ENCODE assay signal across 8 mouse cellular contexts in the genomic region with DNA sequence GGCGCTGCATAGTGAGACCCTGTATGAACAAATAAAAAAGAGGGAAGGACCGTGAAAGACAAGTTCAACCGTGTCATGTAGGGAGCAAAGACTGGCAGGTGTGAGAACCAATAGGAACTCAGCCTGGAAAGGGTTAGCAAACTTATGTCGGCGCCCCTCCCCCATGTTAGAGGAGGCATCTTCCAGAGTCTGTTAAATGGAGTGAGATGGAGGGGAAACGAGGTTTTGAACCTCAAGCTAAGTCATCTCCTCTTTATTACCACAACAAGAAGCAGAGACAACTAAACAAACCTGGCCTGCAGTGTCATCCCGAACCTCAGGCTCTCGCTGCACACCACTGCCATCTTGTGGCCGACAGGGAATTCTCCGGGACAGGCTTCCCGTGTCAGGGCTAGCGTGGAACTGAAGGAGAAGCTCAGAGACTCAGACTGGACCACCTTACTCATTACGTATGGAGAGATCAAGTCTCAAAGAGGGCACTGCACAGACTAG. TPM values are rescaled to one million over a fixed set of nuclear protein-coding genes. Genes with fewer than 3 reads are reported as not detected.
A peak's percentile ranks its signal among the peaks of the same experiment; 100 is the strongest.
DNase-seq lines count a peak whose midpoint lies in the region; ATAC-seq lines count a peak whose summit lies in the region.

No protein-coding gene starts in this region.

- H3K27ac ChIP-seq in limb, embryonic 10.5 days, result no peak overlapping the region
- H3K27ac ChIP-seq in midbrain, embryonic 14.5 days (replicated peaks; ENCODE audit: low read depth, low read length), result no peak overlapping the region

- peak overlapping the region; percentile 29 for H3K4me3 ChIP-seq in limb, embryonic 10.5 days
- 0 out of 2 replicates have a peak overlapping the region, but pooled peaks have one; percentile 17 for H3K4me3 ChIP-seq in midbrain, embryonic 14.5 days (replicated peaks; ENCODE audit: low read depth, low read length)

- peaks cover 10% of the 10 kb centered on the region; the same call in 1 of the 2 replicates for H3K4me1 ChIP-seq in limb, embryonic 10.5 days
- H3K4me1 ChIP-seq in midbrain, embryonic 14.5 days (ENCODE audit: control insufficient read depth, insufficient read depth, low read length), result 0 out of 2 replicates have a peak, but pooled peaks cover 3% of the 10 kb centered on the region

- no peaks in the 10 kb centered on the region for H3K36me3 ChIP-seq in limb, embryonic 10.5 days
- H3K36me3 ChIP-seq in midbrain, embryonic 14.5 days (ENCODE audit: control insufficient read depth, insufficient read depth, low read length), result no peaks in the 10 kb centered on the region

- peak; percentile 43; the same call in 1 of the 2 replicates for ATAC-seq in midbrain, embryonic 14.5 days (ENCODE audit: low FRiP score, low TSS enrichment)

- 3% methylated on average over 13 of the region's 13 CpGs for WGBS in limb, embryonic 10.5 days
- WGBS in midbrain, embryonic 14.5 days, result 4% methylated on average over 13 of the region's 13 CpGs

- peaks cover 5% of the 10 kb centered on the region; the same call in 1 of the 2 replicates for H3K27me3 ChIP-seq in limb, embryonic 10.5 days (ENCODE audit: low read depth, poor library complexity, severe bottlenecking)
- H3K27me3 ChIP-seq in midbrain, embryonic 14.5 days (ENCODE audit: control insufficient read depth, insufficient read depth, low read length), result no peaks in the 10 kb centered on the region

- no peak overlapping the region for H3K9ac ChIP-seq in midbrain, embryonic 14.5 days (replicated peaks; ENCODE audit: low read length)

- H3K9me3 ChIP-seq in limb, embryonic 10.5 days (replicated peaks), result no peaks in the 10 kb centered on the region
- H3K9me3 ChIP-seq in midbrain, embryonic 14.5 days (ENCODE audit: control insufficient read depth, low read length), result no peaks in the 10 kb centered on the region

- H3K4me2 ChIP-seq in midbrain, embryonic 14.5 days (ENCODE audit: low read length), result peak overlapping the region; percentile 36

- DNase-seq in urinary bladder, postnatal 14 days (ENCODE audit: low spot score), result peak; percentile 87
- DNase-seq in urinary bladder, adult 2 months (ENCODE audit: low spot score), result no peak
- DNase-seq in embryo, embryonic 9.5 days (ENCODE audit: extremely low spot score), result peak; percentile 81
- peak; percentile 97 for DNase-seq in heart, adult 11 months
- DNase-seq in kidney, adult 11 months, result peak; percentile 65
- peak; percentile 91 for DNase-seq in limb, embryonic 10.5 days (ENCODE audit: low spot score)
- DNase-seq in midbrain, embryonic 14.5 days, result peak; percentile 93
- peak; percentile 35 to 67 for DNase-seq in spleen, adult 18-20 months

RNA-seq across cellular contexts. Expression of a gene that starts 13.9 kb away (rescaled TPM):
- polyA plus RNA-seq in urinary bladder, adult 2 months (2012; rRNA removed), result 514 and 535 TPM in 2 replicates
- 8.0 and 8.1 TPM in 2 replicates for polyA plus RNA-seq in limb, embryonic 10.5 days (2016; fragmentation: Nextera tagmentation; extraction: Ambion mirVana)
- polyA plus RNA-seq in midbrain, embryonic 14.5 days (2014; fragmentation: Nextera tagmentation; extraction: Ambion mirVana), result 1.2 and 1.7 TPM in 2 replicates

RNA-seq across cellular contexts. Expression of a gene that starts 33.3 kb away (rescaled TPM):
- polyA plus RNA-seq in urinary bladder, adult 2 months (2012; rRNA removed), result not detected in 2 replicates
- polyA plus RNA-seq in limb, embryonic 10.5 days (2016; fragmentation: Nextera tagmentation; extraction: Ambion mirVana), result not detected in 2 replicates
- not detected in 2 replicates for polyA plus RNA-seq in midbrain, embryonic 14.5 days (2014; fragmentation: Nextera tagmentation; extraction: Ambion mirVana)

RNA-seq across cellular contexts. Expression of a gene that starts 49.7 kb away (rescaled TPM):
- 18.8 and 20.0 TPM in 2 replicates for polyA plus RNA-seq in urinary bladder, adult 2 months (2012; rRNA removed)
- polyA plus RNA-seq in limb, embryonic 10.5 days (2016; fragmentation: Nextera tagmentation; extraction: Ambion mirVana), result 0.18 TPM in 1 of 2 replicates, not detected in the other
- polyA plus RNA-seq in midbrain, embryonic 14.5 days (2014; fragmentation: Nextera tagmentation; extraction: Ambion mirVana), result 1.6 TPM in 2 replicates

Comparison
In these comparisons a context has a peak if more than half of its experiments do, and no peak if none do; other contexts are left out.
1. RNA of a gene that starts 13.9 kb away (polyA plus RNA-seq): 514 to 535 TPM in urinary bladder, adult 2 months; 8.0 to 8.1 TPM in limb, embryonic 10.5 days and 1.2 to 1.7 TPM in midbrain, embryonic 14.5 days; every median in the first group is over 10 times any median in the second.